Mouse (Mus musculus) mouse trophoblast stem cell (cell line): Measurements from ENCODE around the gene Sipa1l2.

Source experiments
- in situ Hi-C, 2 experiments: fragments of 300-500 bp; cut with MseI, MboI; formaldehyde crosslinking; loops; 2 replicates in 1 of 2; 3 replicates in 1 of 2; pipeline ENCODE4 v1.15.1; 2025

Sipa1l2 gene

GRCm38 (mm10) chr8:125580426-125580825 is 10.8 kb upstream of the Sipa1l2 start:
- in situ Hi-C loops = loop anchor here in 1 of 2 experiments (10.0 kb wide), 1 partner anchor 284 kb away; no protein-coding TSS in a partner anchor

DNA sequence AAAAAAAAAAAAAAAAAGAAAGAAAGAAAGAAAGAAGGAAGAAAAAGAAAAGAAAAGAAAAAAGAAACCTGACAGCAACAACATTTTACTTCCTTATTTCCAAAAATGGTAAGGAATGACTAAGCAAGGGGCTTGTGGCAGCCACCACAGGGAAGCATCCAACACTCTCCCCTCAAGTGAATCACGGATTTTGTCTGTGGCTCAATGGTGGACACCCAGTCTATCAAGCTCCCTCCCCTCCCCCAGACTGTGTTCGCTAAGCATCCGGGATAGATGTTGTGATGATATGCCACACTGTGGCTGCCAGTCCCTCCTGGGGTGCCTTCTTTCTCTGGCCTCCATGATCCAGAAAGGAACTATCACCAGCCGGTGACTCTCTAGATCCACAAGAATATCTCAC is 6.5 kb upstream of the Sipa1l2 start:
- in situ Hi-C loops = loop anchor here in 1 of 2 experiments (10.0 kb wide), 1 partner anchor 279 kb away; no protein-coding TSS in a partner anchor

DNA sequence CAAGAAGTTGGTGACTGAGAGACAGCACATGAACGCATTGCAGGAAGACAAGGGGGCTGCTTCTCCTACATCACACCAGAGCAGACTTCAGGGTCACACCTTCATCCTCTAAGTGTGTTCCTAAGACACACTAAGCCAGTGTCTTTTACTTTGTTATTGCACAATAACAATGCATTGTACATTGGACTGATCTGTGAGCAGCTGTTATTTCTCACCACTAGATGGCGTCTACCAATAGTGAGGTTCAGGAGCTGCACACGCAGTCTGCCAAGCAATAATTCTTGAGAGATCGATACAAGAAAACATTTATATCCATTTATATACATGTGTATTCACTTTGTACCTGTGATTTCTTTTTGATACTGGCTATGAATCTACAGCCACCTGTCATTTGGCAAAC is 4.7 kb upstream of the Sipa1l2 start:
- in situ Hi-C loops = loop anchor here (5.0 to 10.0 kb wide), 2 partner anchors 148 to 281 kb away; no protein-coding TSS in a partner anchor

GRCm38 (mm10) chr8:125572246-125572645 is 2.6 kb upstream of the Sipa1l2 start:
- in situ Hi-C loops = loop anchor here (5.0 to 10.0 kb wide), 2 partner anchors 150 to 283 kb away; no protein-coding TSS in a partner anchor

DNA sequence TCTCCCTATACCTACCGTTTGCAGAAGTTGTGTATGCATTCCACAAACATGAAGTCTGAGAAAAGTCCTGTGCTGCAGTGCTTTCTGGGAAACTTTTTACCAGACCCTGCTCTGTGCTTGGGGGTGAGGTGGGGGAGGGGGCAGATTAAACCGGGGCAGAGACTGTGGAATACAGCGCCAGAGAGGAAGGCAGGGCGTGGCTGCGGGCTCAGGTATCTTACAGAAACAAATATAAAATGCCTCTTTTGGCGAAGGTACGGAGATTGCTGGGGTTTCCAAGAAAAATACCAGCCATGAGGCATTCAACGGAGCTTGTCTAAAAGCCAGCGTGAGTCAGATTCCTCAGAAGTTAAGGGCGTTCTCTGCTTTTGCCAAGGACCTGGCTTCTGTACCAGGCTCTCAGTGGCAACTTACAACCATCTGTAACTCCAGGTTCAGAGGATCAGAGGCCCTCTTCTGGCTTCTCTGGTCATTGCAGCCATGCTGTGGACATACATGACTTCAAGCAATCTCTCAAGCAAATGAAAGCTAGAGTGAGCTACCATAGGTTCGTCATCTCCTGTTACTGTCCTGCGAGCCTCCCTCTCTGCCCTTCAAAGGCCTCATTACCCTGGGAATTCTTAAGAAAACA is 1.3 kb upstream of the Sipa1l2 start:
- in situ Hi-C loops = loop anchor here (5.0 to 10.0 kb wide), 2 partner anchors 151 to 284 kb away; no protein-coding TSS in a partner anchor

GRCm38 (mm10) chr8:125570389-125570788 is 781 bp upstream of the Sipa1l2 start:
- in situ Hi-C loops = loop anchor here (5.0 to 10.0 kb wide), 2 partner anchors 152 to 284 kb away; no protein-coding TSS in a partner anchor

DNA sequence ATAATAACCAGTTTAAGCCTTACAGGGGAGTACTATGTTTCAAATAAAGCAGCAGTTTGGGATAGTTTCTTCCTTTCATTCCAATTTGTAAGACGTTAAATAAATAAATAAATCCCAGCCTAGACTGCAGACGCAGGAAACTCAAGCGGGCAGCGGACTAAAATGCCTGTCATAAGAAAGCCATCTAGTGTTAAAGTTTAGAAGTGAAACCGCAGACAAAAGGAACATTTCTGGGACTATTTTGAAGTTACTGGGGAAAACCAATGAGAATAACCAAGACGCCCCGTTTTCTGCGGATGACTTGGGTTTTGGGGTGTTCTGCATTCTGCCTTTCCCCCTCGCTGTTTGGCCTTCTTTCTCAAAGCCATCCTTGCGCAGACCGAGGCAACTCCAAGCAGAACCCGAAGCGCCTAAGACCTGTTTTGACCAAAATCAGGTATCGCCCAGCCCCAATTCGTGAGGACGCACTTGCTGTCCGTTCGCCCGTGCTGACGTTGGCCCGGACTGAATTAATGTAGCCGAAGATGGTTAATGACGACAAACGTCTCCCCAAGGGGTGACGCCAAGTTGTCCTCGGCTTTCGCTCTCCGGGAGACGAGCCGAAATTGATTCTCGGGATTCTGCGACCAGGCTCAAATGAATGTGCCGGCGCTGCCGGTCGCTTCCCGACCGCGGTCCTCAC is 616 bp downstream of the Sipa1l2 start:
- in situ Hi-C loops = loop anchor here in 1 of 2 experiments (10.0 kb wide), 1 partner anchor 384 kb away; no protein-coding TSS in a partner anchor

- in situ Hi-C loops = loop anchor here in 1 of 2 experiments (10.0 kb wide), 1 partner anchor 384 kb away; no protein-coding TSS in a partner anchor
Measured at GRCm38 (mm10) chr8:125568421-125568850, 1.2 kb downstream of the Sipa1l2 start.

DNA sequence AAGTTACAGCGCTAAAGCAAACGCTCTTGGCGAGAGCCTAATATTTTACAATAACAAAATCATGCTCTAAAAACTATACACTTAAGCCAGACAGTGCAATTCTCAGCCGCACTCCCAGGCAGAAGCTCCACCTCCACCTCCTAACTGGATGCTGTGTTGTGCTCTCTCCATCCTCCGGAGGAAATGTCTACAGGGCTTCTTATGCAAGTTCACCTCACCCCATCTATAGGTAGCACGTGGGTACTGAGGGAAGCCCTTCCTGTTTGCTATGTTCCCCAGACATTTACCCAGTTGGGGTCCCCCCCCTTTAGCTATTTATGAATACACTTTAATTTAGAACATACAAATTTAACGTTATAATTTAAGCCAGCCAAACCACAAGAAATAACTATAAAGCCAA is 2.0 kb downstream of the Sipa1l2 start:
- in situ Hi-C loops = loop anchor here in 1 of 2 experiments (10.0 kb wide), 1 partner anchor 383 kb away; no protein-coding TSS in a partner anchor

- in situ Hi-C loops = loop anchor here in 1 of 2 experiments (10.0 kb wide), 1 partner anchor 378 kb away; no protein-coding TSS in a partner anchor
Measured at GRCm38 (mm10) chr8:125562878-125563277, 6.7 kb downstream of the Sipa1l2 start.

- in situ Hi-C loops = loop anchor here in 1 of 2 experiments (10.0 kb wide), 1 partner anchor 376 kb away; no protein-coding TSS in a partner anchor
Measured at GRCm38 (mm10) chr8:125560825-125561490, 8.7 kb downstream of the Sipa1l2 start.

- in situ Hi-C loops = no loop called here
Measured at GRCm38 (mm10) chr8:125559066-125559653, 10.4 kb downstream of the Sipa1l2 start.

GRCm38 (mm10) chr8:125558109-125559065 is 11.2 kb downstream of the Sipa1l2 start:
- in situ Hi-C loops = no loop called here

- in situ Hi-C loops = no loop called here
Measured at GRCm38 (mm10) chr8:125557391-125558108, 12.1 kb downstream of the Sipa1l2 start.

DNA sequence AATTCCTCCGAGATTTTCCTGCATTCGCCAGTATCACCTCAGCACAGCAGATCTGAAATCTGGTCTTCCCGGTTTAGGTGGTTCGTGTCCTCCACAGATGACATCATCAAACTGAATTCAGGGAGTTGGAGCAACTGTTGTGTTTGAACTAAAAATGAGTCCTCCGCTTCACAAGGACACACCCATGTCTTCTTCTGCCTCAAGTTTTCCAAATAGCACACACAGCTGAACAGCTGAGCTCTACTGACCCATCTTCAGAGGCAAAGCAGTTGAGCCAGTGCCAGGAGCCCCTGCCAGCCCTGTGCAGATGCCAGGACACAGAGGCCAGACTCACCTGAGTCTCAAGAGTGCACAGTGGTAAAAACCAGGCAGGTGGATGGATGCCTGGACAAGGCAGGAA is 12.9 kb downstream of the Sipa1l2 start:
- in situ Hi-C loops = no loop called here

DNA sequence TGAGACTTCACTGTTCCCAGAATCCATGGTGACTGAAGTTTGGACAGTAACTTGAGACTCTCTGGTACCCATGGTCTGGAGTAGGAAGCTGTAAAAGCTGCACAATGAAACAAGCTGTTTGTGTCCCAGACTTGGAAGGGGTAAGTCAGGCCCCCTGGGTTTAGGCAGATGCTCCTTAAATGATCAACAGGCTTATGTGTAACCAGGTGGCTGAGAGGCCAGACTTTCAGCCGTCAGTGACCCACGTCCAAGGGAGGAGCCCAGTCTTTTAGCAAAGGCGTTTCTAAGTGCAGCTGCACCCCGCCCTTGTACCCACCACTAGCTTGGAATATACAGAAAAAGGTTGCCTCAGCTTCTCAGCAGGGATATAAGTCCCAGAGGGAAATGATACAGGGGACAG is 19.0 kb downstream of the Sipa1l2 start:
- in situ Hi-C loops = no loop called here

DNA sequence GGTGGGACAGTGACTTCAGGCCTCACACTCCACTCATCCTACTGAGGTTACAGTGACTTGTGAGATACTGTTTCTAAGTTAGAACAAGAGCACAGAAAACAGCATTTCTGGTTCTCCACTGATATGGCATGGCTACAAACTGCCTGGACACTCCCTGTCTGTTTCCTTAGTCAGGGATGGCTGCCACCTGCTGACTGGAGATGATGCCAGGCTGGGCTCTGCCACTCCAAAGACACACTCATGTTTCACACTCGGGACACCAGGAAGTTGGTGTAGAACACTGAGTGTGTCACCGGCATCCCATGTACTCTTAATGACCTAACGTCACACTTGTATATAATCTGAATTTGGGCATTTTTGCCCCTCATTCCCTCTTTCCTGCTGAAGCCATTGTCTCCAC is 22.3 kb downstream of the Sipa1l2 start:
- in situ Hi-C loops = no loop called here

GRCm38 (mm10) chr8:125545866-125546265 is 23.7 kb downstream of the Sipa1l2 start:
- in situ Hi-C loops = no loop called here

DNA sequence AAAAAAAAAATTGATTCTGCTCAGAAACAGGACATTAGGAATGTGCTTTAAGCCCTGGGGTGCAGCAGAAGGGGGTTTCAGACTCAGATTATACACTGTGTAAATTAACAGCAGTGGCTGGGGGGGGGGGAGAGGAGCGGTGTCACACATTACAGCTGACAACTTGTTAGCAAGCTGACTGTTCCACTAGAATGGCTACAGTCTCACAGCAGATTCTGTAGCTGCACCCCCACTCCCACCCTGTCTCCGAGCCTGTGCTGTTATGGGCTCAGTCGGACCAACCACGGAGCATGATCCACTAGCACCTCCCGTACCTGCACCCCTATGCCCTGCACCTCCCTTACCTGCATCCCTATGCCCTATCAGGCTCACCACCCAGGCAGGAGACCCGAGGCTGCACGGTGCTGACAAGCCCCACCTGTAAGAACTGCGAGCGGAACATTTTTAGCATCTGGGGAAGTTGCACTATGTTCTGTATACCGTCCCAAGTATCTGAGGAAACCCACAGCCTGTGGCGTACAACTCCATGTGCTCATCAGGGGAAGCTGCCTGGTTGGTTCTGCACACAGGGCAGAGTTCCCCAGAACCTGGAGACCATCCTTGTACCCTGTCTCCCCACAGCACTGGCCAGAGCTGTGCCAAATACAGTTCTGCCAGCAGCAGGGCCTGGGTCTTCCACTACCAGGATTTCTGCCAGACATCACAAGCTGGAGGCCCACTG is 26.6 kb downstream of the Sipa1l2 start:
- in situ Hi-C loops = no loop called here
